Mouse (Mus musculus) liver, embryonic 12.5 days (tissue): ENCODE measurements at regions not wholly inside any gene's neighbourhood (a gene's known extent, or its start where the extent isn't known, plus 50 kb on each side); places are given as distances from the start of the nearest gene placed in this dataset.

Source experiments
- ATAC-seq: fragments of 200-750 bp; cut with Nextera tagmentation; 2 replicates; pipeline ENCODE4 v1.8.0; 2017; ENCODE audit warnings: moderate number of reproducible peaks, mild to moderate bottlenecking, moderate library complexity
- H3K27ac ChIP-seq: fragments of 300-500 bp; sonication (generic); 2 replicates; pipeline ENCODE4 v1.5.1; 2016; ENCODE audit warnings: mild to moderate bottlenecking
- H3K27me3 ChIP-seq: fragments of 300-500 bp; sonication (generic); replicated peaks from 2 replicates; pipeline ENCODE4 v1.6.1; 2016; ENCODE audit warnings: mild to moderate bottlenecking, moderate library complexity
- H3K36me3 ChIP-seq: fragments of 300-500 bp; sonication (generic); 2 replicates; pipeline ENCODE4 v1.6.1; 2016; ENCODE audit warnings: mild to moderate bottlenecking, moderate library complexity
- H3K4me1 ChIP-seq: fragments of 300-500 bp; sonication (generic); 2 replicates; pipeline ENCODE4 v1.6.1; 2016
- H3K4me2 ChIP-seq: fragments of 300-500 bp; sonication (generic); 2 replicates; pipeline ENCODE4 v1.6.1; 2016; ENCODE audit warnings: mild to moderate bottlenecking, moderate library complexity
- H3K4me3 ChIP-seq: fragments of 300-500 bp; sonication (generic); 2 replicates; pipeline ENCODE4 v1.5.1; 2016; ENCODE audit warnings: mild to moderate bottlenecking, moderate library complexity
- H3K9ac ChIP-seq: fragments of 300-500 bp; sonication (generic); 2 replicates; pipeline ENCODE4 v1.6.1; 2016; ENCODE audit warnings: mild to moderate bottlenecking, moderate library complexity
- H3K9me3 ChIP-seq: fragments of 300-500 bp; sonication (generic); replicated peaks from 2 replicates; pipeline ENCODE4 v1.6.1; 2016; ENCODE audit warnings: mild to moderate bottlenecking, moderate library complexity
- WGBS: fragments of 180-500 bp; shearing (Covaris S2); methylation state at CpG from one replicate; pipeline ENCODE4 v1.1.7; 2016; ENCODE audit not compliant: insufficient replicate concordance; 5-methylcytosine and 5-hydroxymethylcytosine counted together

DNA sequence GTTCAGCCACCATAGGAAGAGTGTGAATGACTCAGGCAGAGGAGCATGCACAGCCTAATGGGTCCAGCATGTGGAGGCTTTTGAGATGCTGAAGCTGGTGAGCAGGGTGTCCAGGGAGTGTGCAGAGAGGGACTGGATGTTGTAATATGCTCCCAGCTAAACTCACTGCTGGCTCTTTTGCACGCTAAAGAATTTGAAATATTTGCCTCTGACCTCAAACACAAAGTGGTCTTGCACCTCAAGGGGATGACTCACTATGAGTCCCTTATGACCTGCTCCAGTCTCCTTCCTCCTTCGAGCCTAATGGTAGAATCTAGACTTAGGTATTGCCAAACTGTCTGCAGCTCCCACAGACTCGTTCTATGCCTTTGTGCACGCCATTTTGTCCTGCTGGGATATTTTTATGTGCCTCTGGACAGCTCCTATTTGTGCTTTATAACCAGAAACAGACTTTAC lies 55.0 kb upstream of the Slit3 start:
- H3K4me2 ChIP-seq = no peak overlapping the region
- no peaks in the 10 kb centered on the region for H3K4me1 ChIP-seq
- ATAC-seq = no peak
- no peak overlapping the region for H3K9ac ChIP-seq
- no peak overlapping the region for H3K27ac ChIP-seq
- no peaks in the 10 kb centered on the region for H3K36me3 ChIP-seq
- no peak overlapping the region for H3K4me3 ChIP-seq
- no peaks in the 10 kb centered on the region for H3K9me3 ChIP-seq
- WGBS = 36% methylated on average over 4 of the region's 4 CpGs
- no peaks in the 10 kb centered on the region for H3K27me3 ChIP-seq

DNA sequence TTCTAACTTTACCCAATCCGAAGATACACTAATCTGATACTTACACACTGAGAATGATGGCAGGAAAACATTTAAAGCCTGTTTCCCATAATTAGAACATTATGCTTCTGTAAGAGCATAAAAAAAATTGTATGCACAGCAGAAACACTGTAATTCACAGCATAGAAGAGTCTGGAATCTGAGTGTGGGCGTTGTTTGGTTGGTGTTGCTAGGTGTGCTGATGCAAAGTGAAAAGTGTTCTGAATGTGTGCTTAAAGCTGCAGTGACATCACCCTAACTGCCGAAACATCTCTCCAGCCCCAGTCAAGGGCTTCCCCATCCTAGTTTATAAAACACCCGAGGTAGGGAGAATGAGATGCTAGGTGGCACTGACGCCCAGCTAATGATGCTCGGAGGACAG lies 63.2 kb upstream of the Slit3 start:
- H3K36me3 ChIP-seq = no peaks in the 10 kb centered on the region
- H3K9ac ChIP-seq = no peak overlapping the region
- no peak overlapping the region for H3K4me3 ChIP-seq
- H3K4me2 ChIP-seq = no peak overlapping the region
- no peaks in the 10 kb centered on the region for H3K4me1 ChIP-seq
- H3K27ac ChIP-seq = no peak overlapping the region
- 62% methylated on average over 6 of the region's 6 CpGs for WGBS
- no peak for ATAC-seq
- no peaks in the 10 kb centered on the region for H3K27me3 ChIP-seq
- no peaks in the 10 kb centered on the region for H3K9me3 ChIP-seq

- no peak overlapping the region for H3K4me3 ChIP-seq
- no peaks in the 10 kb centered on the region for H3K9me3 ChIP-seq
- no peaks in the 10 kb centered on the region for H3K27me3 ChIP-seq
- H3K4me2 ChIP-seq = no peak overlapping the region
- H3K36me3 ChIP-seq = no peaks in the 10 kb centered on the region
- H3K27ac ChIP-seq = no peak overlapping the region
- no peak for ATAC-seq
- H3K4me1 ChIP-seq = no peaks in the 10 kb centered on the region
- 68% methylated on average over 7 of the region's 7 CpGs for WGBS
- no peak overlapping the region for H3K9ac ChIP-seq
Measured at GRCm38 (mm10) chr11:35055496-35056125, 65.4 kb upstream of the Slit3 start.

DNA sequence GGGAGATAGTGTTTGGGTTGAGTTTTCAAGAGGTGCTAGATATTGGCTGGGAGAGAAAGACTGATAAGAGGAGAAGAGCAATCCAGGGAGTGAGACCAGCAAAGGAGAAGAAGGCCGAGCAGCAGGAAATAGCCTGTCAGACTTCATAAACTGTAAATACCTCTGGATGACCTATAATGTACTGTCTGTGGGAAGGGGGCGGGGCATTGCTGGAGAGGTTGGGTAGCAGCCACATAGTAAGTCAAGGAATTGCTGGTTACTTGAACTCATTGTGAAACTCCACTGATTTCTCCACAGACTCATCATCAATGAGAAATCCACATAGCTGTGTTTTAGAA lies 67.4 kb upstream of the Slit3 start:
- H3K36me3 ChIP-seq = no peaks in the 10 kb centered on the region
- no peak overlapping the region for H3K9ac ChIP-seq
- H3K9me3 ChIP-seq = no peaks in the 10 kb centered on the region
- no peaks in the 10 kb centered on the region for H3K27me3 ChIP-seq
- no peak overlapping the region for H3K27ac ChIP-seq
- H3K4me2 ChIP-seq = no peak overlapping the region
- WGBS = 28% methylated on average over 2 of the region's 2 CpGs
- no peaks in the 10 kb centered on the region for H3K4me1 ChIP-seq
- no peak for ATAC-seq
- no peak overlapping the region for H3K4me3 ChIP-seq

- Histone ChIP-seq H3K36me3 (no peaks in the 10 kb centered on the region), H3K4me1 (no peaks in the 10 kb centered on the region), H3K9me3 (no peaks in the 10 kb centered on the region), H3K4me3 (no peak overlapping the region), H3K9ac (no peak overlapping the region), H3K27ac (no peak overlapping the region), H3K27me3 (no peaks in the 10 kb centered on the region), H3K4me2 (no peak overlapping the region)
- no peak for ATAC-seq
- 52% methylated on average over 4 of the region's 4 CpGs for WGBS
Measured at GRCm38 (mm10) chr11:35052856-35053612, 68.0 kb upstream of the Slit3 start.

- 72% methylated on average over 8 of the region's 8 CpGs for WGBS
Measured at GRCm38 (mm10) chr11:35049663-35050215, 71.3 kb upstream of the Slit3 start.

DNA sequence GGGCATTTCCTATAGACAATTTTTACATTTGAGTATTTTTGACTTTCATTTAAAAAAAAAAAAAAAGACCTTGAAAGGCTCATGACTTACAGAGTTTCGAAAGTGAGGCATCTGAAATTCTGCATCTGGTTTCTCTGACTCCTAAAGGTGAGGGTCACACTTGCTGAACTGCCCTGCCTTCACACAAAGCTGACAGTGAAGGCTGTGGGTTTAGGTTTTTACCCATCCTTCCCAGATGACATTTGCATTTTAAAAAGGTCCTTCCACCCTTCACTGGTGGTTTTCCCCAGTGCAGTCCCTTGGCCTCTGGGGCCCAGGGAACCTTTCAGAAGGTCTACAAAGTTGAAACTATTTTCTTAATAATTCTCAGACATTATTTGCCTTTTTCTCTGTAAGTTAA lies 76.4 kb upstream of the Slit3 start:
- ATAC-seq = no peak
- 55% methylated on average over 1 of the region's 1 CpGs for WGBS

More at GRCm38 (mm10) chr11:35049663-35050215, 71.3 kb upstream of the Slit3 start:
- Histone ChIP-seq H3K4me1 (no peaks in the 10 kb centered on the region), H3K4me2 (no peak overlapping the region), H3K9ac (no peak overlapping the region), H3K36me3 (no peaks in the 10 kb centered on the region), H3K9me3 (no peaks in the 10 kb centered on the region), H3K4me3 (no peak overlapping the region), H3K27me3 (no peaks in the 10 kb centered on the region), H3K27ac (no peak overlapping the region)
- ATAC-seq = no peak

GRCm38 (mm10) chr11:35024448-35024847 lies 96.6 kb upstream of the Slit3 start:
- no peaks in the 10 kb centered on the region for H3K27me3 ChIP-seq
- peak overlapping the region; percentile 20; the same call in 1 of the 2 replicates for H3K4me2 ChIP-seq

More for the DNA sequence above, 76.4 kb upstream of the Slit3 start:
- Histone ChIP-seq H3K4me1 (no peaks in the 10 kb centered on the region), H3K4me2 (no peak overlapping the region), H3K27ac (no peak overlapping the region), H3K4me3 (no peak overlapping the region), H3K9ac (no peak overlapping the region), H3K36me3 (no peaks in the 10 kb centered on the region), H3K9me3 (no peaks in the 10 kb centered on the region), H3K27me3 (no peaks in the 10 kb centered on the region)

GRCm38 (mm10) chr11:35023813-35024212 lies 97.2 kb upstream of the Slit3 start:
- Histone ChIP-seq H3K4me1 (no peaks in the 10 kb centered on the region), H3K27ac (no peak overlapping the region), H3K9ac (no peak overlapping the region), H3K36me3 (no peaks in the 10 kb centered on the region), H3K27me3 (no peaks in the 10 kb centered on the region), H3K9me3 (no peaks in the 10 kb centered on the region), H3K4me3 (no peak overlapping the region), H3K4me2 (no peak overlapping the region)
- 44% methylated on average over 4 of the region's 4 CpGs for WGBS
- ATAC-seq = no peak

More at GRCm38 (mm10) chr11:35024448-35024847, 96.6 kb upstream of the Slit3 start:
- no peak overlapping the region for H3K9ac ChIP-seq
- 3% methylated on average over 8 of the region's 8 CpGs for WGBS
- no peak overlapping the region for H3K27ac ChIP-seq
- H3K36me3 ChIP-seq = no peaks in the 10 kb centered on the region
- no peaks in the 10 kb centered on the region for H3K9me3 ChIP-seq
- no peak overlapping the region for H3K4me3 ChIP-seq
- no peak for ATAC-seq
- no peaks in the 10 kb centered on the region for H3K4me1 ChIP-seq

DNA sequence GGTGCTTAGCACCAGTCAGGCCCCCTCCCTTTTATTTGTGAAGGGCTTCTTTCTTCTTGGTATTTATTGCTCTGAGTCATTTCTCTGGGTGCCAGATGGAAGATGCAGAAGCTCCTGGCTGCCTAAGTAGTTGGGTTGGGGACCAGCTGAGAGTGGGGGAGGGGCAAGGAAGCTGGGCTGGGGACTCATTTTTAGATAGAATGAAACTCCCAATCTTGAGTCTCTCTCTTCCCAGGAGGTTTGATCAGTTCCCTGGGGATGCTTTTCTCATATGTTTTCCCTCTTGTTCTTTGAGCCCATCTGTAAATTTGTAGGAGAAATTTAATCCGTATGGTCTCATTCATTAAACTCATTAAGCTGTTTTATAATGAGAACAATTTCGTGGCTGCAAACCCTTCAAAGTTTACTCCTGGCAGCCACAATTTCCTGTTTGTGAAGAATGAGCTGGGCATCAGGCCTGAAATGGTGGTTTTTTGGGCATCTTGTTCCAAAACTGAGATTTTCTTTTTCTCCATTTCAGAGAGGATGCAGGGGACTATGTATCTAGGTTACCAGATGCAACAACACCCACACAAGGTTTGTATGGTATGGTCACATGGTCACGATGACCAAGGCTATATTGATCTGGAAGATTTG lies 98.9 kb upstream of the Slit3 start:
- no peak overlapping the region for H3K4me2 ChIP-seq
- WGBS = 50% methylated on average over 3 of the region's 3 CpGs
- H3K27me3 ChIP-seq = no peaks in the 10 kb centered on the region
- no peak for ATAC-seq
- no peak overlapping the region for H3K9ac ChIP-seq
- H3K27ac ChIP-seq = no peak overlapping the region
- no peaks in the 10 kb centered on the region for H3K4me1 ChIP-seq
- H3K9me3 ChIP-seq = no peaks in the 10 kb centered on the region
- H3K36me3 ChIP-seq = no peaks in the 10 kb centered on the region
- H3K4me3 ChIP-seq = no peak overlapping the region

DNA sequence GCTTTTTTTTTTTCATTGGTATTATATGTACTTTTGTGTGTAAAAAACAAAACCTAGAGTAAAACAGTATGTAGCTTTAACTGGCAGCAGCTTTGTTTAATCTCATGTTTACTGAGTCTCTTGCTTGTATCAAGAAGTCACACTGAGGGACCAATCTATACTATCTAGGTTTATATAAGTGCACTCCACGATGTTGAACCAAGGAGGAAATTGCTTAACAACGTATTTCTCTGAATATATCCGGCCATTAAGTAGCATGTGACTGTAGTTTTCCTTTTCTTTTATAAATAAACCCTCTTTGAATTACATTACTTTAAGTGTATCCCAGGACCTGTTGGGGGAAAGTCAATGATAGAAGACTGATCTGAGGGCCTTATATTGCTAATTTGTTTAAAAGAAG lies 104.0 kb upstream of the Slit3 start:
- Histone ChIP-seq H3K4me1 (no peaks in the 10 kb centered on the region), H3K27ac (no peak overlapping the region), H3K4me3 (no peak overlapping the region), H3K27me3 (no peaks in the 10 kb centered on the region), H3K4me2 (no peak overlapping the region), H3K9ac (no peak overlapping the region), H3K9me3 (no peaks in the 10 kb centered on the region), H3K36me3 (no peaks in the 10 kb centered on the region)
- no peak for ATAC-seq
- 28% methylated on average over 3 of the region's 3 CpGs for WGBS
